Mouse (Mus musculus) lung, postnatal 14 days (tissue): ENCODE measurements around the gene Tesmin.

ENCODE experiments used
- DNase-seq: peaks from one replicate; pipeline ENCODE4 v3.0.0; 2021

The Tesmin gene

DNA sequence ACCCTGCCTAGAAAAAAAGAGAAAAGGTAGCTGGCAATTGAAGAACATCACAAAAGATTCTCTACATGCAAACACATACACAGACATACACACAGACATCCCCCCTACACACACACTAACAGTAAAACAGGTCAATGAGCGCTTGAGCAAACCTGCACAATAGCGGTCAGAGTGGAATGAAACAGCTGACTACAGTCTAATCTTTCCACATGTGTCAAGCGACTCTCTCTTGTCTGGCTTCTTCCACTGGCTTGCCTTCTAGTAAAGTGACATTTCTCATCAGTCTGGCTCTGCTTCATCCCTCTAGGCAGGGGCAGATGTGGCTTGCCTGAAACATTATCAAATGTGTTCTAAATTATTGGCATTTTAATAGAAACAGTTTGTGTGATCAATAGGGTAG lies 5.6 kb downstream of the Tesmin start:
- DNase-seq, result no peak

DNA sequence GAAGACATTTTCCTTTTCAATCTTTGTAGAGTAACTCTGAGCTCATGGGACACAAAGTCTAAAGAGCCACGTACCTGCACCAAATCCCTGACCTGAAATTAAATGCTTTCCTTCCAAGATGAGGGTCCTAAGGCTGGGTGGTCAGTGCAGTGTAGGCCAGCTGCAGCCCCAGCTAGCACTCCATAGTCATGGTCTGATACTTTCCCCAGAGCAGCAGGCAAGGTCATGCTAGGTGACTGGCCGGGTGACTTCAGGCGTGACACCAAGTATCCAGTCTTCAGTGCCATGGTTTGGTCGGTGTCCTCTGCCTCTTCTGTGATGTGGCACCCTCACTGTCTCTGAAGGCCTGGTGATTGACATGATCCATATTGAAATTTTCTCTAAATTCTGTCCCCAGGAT lies 11.4 kb downstream of the Tesmin start:
- no peak for DNase-seq

DNA sequence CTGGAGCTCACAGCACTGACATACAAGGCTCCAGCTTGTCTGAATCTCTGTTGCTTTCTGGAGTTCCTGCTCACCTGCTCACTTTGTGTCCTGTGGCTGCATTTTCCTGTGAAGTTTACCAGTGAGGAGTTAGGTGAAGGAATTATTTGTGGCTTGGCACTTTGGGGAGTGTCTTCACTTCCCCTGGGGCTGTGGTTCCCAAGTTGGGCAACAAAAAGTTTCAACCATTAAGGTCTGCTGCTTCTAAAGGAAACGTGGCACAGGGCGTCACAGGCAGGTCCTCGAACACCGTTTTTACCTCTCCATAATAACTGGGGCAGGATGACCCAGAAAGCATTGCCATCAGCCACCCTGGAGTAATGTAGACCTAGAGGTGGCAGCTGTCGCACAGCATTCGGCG lies 12.8 kb downstream of the Tesmin start:
- no peak for DNase-seq

DNA sequence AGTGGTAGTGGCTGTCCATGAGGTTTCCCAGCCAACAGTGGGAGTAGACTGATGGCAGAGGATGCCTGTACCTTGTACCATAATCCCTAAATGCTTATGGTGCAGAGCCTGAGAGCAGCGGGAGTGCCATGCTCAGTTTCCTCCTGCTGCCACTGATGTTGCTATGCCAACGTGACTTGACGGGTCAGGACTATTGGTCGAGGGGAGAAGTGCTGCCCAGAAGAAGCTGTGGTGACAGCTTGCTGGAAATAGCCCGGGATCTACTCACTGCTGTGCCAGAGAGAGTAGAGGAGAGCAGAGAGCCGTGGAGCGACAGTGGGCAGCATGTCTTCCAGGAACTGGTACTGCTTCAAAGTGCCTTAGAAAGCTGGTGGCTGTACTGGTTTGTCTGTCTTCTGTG lies 13.3 kb downstream of the Tesmin start:
- DNase-seq, result no peak

DNA sequence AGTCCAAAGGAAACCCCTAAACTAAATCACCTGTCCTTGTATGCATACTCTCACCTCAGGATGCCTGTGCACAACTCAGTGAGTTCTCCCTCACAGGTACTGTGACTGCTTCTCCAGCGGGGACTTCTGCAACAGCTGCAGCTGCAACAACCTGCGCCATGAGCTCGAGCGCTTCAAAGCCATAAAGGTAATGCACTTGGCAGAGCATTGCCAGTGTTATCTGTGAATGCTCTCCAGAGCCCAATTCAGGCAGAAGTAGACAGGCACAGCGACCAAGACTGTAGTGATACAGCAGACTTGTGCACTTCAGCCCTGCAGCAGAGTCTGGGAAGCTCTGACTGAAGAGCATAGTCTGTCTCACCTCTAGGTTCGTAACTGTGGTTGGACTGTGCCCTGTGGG lies 13.7 kb downstream of the Tesmin start:
- no peak for DNase-seq

DNA sequence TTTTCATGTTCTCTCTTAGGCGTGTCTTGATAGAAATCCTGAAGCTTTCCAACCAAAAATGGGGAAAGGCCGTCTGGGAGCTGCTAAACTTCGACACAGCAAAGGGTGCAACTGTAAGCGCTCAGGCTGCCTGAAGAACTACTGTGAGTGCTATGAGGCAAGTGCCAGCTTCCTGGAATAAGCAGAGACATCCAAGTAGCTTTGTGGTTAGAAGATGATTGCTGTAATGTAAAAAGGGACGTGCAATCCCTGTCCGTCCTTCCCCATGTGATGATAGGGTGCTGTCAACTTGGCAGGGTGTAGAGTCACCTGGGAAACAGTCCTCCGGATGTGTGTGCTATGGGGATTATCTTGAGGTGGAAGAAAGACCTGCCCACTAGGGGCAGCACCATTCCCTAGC lies 15.4 kb downstream of the Tesmin start:
- no peak for DNase-seq

DNA sequence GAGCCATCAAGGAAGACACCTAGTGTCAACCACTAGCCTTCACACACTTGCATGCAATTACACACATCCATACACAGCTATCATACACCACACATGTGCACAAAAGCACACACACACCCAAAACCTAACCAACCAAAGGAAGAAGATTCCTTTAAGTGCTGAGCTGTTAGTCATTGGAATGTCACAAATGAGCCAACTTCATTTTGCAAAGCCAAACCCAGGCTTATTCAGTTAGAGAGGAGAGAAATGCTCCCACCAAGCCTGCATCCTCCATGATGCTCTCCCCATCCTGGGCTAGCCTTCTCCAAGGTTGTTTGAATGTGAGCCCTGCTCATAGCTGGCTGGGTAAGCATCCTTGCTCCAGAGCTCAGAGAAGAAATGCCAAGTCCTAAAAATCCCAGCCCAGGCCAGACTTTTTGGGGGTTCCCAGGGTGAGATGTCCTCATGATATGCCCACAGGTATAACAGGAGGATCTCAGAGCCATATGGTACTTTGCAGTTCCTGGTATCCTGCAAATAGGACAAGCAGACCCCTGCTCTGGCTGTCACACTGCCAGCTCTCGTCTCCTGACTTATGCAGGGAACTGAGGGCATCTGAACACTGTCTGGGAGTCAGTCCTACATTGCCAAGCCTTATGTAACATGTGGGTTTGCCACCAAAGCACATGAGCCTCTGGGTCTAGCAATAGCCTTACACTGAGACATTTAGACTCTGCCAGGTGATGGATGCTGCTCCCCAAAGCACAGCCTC lies 17.0 kb downstream of the Tesmin start:
- no peak for DNase-seq

DNA sequence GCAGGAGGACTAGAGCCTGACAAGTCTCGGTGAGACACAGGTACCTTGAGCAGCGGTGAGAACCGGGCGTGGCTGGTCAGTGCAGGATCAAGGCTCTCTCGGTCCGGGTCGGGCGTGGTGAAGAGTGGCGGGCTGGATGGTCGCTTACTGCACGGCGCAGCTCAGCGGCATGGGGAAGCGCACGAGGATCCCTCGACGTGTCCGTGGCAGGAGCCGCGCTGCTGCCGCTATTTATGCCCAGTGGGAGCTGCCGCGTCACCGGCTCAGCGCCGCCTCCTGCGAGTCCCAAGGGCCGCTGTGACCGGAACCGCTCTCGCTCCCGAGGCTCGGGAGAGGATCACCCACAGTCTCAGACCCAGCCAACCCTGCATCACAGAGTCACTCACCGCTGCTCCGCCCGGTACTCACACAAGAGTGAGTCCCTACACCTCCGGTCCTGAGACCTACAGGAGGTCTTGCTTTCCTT lies 25.6 kb downstream of the Tesmin start, which contains the start of gene Gal:
TSS of gene Gal (minus strand) at position 277 of the 466 bp plus-strand sequence.
- DNase-seq, result peak; percentile 39

DNA sequence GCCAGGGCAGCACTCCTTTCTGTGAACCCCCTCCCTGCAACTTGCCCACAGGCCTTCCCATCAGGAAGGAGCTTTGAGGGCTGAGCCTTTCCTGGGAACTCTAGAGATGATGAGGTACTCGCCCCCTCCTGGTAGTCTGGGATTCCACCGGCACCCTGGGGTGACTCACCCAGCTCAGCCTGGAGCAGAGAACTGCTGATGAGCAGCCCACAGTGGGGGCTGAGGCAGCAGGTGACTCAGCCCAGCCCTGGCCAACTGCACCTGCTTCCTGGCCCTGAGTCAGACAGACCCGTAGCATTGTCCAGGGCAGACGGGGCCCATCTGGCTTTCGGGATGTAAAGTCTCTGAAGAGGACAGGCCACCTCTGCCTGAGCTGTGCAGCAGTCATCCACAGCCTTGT lies 30.6 kb downstream of the Tesmin start:
- DNase-seq, result no peak

DNA sequence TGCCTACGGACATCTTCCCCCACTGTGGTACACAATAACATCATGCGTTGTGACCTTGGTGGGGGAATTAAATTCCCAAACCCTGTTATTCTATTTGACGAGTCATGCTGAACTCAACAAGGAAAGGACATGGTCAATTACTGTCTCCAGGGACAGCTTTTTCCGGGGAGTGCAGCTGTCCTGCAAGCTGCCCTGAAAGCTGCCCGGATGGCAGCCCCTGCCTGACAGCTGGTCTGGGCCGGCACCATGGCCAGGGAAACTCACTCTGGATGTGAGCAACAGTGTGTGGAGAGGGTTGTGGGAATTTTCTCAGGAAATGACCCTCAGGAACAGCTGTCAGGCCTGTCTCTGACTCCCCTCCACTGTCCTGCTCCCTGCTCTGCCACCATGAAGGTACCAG lies 33.8 kb downstream of the Tesmin start:
- no peak for DNase-seq

DNA sequence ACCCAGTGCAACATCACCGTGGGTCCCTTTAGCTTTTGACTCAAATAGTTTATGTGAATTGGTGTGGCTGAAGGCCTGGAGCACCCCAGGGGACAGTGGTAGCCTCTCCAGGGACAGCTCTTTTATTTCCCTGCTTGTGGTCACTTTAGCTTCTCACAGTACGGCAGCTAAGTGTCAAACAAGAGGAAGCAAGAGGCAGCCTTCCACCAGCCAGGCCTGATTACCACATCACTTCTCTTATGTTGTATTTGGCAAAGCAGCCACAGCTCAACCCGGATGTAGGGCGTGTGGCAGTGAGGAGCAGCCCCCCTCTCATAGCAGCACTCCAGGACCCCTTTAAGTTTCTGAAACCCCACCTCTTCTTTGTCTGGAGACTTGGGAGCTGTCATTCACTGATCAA lies 34.3 kb downstream of the Tesmin start:
- DNase-seq, result peak; percentile 17

DNA sequence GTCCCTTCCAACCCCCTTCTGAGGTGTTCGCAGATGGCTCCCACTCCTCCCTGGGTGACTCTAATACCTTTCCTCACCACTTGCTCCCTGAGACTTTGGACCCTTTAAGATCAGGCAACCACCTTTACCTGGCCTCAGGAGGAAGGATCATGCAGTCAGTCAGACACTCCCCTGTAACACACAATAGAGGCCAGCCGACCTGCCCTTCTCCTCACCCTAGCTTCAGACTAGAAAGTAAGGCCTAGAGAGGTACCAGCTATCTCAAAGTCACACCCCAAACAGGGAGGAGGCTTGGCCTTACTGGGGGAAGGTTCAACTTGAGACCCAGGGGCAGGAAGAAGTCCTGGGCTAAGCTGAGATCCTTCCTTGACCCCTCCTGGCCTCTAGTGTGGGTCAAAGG lies 35.6 kb downstream of the Tesmin start:
- DNase-seq, result no peak

DNA sequence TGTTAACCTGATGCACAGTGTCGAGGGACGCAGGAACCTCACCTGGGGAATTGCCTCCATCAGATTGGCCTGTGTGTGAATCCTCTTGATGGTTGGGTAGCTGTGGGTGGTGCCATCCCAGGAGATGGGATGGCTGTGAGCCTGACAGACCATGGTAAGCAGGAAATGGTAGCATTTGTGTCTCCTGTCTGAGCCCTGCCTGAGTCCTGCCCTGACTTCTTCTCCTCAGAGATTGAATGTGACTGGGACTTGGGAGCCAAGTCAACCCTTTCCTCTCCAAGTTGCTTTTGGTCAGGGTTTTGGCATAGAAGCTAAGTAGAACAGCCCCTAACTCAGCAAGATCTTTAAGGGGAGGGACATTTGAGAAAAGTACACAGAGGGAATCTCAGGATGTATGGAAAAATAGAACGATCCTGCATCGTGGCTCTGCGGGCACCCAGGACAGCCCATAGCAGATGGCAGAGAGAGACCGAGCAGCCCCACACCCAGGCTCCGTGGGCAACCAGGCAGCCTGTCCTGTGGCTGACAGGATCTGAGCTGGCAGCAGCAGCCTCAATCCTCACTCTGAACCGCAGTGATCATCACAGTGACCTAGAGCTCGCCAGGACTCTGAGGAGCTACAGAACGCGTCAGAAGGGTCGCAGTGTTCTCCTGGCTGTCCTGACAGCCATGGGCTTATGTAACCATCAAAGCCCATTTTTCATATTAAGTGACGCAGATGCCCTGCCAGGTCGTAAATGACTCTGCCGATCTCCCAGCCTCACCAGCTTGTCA lies 39.6 kb downstream of the Tesmin start:
- no peak for DNase-seq

DNA sequence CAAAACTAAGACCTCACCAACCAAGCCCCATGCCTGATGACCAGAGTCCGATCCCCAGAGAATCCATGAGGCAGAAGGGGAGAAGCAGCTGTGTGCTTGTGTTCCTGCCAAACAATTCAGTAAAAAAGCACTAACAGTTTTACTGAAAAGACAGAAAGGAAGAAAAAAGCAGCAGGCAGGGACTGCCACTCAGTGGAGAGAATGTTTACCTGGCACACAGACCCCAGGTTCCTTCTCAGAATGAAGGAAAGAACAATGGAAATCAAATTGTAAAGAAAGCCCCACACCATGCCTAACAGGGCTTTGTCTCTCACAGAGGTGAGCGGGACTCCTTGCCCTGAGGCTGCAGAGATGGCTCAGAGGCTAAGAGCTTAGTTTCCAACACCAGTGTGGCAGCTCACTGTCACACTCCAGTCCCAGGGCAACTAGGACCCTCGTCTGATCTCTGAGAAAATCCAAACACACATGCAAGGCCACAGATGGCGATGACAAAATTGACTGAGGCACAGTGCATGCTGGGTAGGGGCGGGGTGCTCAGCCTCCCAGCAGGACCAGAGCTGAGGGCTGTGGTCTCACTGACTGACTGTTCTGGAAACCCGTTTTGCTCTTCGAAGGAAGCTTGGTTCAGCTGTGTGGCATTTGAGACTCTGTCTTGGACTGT lies 40.6 kb downstream of the Tesmin start:
- DNase-seq, result no peak

DNA sequence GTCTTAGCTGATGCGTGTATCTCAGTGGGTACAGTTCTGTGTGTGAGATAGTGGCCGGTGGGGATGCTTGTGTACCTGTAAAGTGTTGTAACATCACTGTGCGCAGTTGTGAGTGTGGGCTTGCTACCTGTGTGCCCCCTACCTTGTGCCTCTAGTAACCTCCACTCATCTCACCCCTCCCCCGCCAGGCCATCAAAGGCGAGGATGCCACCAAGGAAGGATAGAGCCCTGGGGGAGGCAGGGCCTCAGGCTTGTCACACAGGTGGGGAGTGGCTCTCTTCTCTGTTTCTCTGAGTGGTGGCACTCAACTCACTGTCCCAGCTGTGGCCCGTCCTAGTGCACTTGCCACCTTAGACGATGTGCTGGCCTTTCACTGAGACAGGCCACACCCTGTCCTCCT lies 42.4 kb downstream of the Tesmin start:
- no peak for DNase-seq

DNA sequence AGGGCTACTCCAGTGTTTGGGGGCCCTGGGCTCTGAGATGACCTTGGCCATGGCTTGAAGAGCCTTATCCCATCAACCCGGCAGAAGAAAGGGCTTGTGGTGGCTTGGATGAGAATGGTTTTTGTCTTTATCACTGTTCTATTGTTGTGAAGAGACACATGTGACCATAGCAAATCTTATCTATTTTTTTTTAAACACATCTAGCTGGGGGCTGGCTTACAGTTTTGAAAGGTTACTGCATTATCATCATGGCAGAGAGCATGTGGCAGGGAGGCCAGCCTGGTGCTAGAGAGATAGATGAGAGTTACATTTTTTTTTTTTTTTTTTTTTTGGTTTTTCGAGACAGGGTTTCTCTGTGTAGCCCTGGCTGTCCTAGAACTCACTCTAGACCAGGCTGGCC lies 43.3 kb downstream of the Tesmin start:
- no peak for DNase-seq

DNA sequence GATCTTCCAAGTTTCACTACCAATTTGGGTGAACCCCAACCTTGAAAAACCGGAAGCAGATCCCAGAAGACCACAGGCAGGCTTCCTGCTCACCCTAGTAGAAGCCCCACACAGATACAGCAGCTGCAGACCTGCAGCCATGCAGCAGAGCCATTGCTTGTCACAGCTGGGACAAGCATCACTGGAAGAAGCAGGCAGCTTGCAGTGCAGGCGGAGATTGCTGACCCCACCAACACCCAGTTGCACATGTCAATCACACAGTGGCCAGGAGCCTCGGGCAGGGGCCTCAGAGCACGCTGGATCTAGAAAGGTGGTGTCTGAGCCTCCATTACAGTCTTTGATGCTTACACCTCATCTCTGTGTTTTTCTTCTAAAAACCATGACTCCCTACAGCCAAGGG lies 45.5 kb downstream of the Tesmin start:
- DNase-seq, result no peak

DNA sequence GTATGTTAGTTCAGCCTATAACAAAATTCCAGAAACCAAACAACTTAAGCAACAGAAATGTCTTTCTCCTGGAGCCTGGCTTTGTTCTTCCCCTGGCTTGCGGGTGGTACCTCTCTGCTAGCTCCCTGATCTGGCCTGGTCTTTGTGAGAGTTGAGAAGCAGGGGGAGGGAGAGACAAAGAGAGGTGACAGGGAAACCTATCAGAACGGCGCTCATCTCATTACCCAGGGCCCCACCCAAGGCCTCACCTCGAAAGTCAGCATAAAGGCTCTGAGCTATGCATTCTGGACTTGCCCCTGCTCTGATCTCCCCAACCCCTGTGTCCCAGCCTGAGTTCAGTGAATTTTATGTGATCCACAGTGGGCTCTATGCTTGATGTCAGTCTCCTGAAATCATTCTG lies 46.0 kb downstream of the Tesmin start:
- DNase-seq, result no peak

DNA sequence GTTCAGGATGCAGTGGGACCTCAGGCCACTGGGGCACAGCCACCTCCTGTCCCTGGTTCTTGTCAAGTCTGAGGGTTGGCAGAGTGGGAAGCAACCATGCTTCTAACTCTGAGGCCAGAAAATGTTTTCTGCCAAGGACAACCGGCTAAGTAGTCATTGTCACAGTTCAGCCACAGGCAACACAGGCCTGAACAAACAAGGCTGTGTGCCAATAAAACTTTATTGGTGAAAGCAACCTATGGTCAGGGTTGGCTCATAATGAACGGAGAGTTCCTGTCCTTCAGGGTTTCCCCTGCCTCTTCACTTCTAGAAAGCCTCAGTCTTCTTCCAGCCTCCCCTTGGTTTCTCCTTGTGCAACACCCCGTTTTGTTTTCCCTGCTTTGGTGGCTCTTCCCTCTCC lies 47.2 kb downstream of the Tesmin start:
- no peak for DNase-seq

DNA sequence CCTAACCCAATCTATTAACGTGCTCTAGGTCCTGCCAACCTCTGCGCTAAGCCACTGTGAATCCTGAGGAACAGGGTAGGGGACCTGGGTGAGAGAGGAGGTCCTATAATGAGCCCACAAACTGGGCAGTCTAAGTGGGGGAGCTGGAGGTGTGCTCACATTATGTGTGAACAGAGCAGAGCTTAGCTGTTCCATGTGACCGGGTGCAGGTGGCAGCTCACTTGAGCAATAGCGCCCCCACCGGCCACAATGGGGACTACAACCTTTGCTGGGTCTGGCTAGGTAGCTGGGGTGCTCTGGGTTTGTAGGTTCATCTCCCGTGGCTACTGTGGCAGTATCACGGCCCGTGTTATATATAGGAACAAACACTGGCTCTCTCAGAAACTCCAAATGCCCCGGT lies 48.2 kb downstream of the Tesmin start:
- DNase-seq, result peak; percentile 45

DNA sequence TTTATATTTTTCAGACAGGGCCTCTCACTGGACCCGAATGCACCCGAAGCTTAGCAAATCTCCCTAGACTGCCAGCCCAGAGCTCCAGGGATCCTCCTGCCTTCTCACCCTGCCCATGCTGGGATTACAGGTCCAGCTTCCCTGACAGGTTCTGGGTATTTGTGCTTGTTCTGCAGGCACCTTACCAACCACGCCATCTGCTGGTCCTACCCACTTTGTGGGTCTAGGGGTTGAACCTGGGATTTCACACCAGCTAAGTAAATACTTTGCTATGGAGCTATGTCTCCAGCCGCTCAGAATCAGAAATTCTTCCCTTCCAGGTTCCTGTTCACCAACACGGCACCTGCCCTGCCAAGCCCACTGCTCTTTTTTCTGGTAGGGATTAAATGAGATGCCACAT lies 49.3 kb downstream of the Tesmin start:
- no peak for DNase-seq

DNA sequence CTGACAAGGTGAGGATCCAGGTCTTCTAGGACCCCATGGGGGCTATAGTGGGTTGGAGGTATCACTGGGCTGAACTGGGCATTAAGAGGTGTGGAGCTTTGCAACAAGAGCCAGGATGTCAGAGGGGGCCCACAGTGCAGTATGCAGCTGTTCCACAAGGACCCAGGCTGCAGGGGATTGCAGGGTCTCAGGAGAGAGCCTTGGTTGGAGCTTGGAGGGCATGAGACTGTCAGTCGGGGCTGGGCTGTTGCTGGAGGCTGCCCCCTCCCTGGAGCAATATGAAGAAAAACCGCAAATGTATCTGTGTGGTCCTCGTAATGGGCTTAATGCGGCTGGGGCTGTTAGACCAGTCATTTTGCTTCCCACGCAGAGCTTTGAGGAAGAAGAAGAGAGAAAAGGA lies 52.0 kb downstream of the Tesmin start:
- no peak for DNase-seq

DNA sequence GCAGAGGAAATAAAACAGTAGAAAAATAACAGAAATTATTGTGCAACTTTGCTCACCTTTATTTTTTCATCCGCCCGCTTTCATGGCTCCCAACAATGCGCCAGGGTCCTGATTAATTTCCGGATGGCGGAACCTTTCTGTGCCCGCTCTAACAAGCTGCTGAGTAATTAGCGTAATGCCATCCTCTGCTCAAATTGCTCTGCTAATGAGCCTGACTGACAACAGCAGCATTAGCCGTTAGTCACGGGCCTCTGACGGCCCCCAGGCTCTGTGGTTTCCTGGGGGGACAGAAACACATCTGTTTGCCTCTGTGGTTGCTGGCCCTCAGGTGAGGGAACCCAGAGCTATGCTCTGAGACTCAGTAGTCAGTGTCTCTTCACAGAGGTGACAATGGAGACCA lies 52.4 kb downstream of the Tesmin start:
- DNase-seq, result no peak

DNA sequence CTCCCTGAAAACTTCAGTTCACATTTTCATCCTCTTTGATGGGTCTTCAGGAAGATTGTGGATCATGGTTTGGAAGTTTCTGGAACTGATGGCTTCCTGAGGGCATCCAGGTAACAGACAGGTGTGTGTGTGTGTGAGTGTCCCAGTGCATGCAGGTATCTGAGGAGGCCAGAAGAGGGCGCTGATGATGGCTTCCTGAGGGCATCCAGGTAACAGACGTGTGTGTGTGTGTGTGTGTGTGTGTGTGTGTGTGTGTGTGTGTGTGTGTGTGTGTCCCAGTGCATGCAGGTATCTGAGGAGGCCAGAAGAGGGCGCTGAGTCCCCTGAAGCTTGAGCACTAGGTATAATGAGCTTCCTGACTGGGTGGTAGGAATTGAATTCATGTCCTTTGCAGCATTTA lies 58.7 kb downstream of the Tesmin start:
- no peak for DNase-seq
